Mouse (Mus musculus): ENCODE measurements around the gene Zfp346. TPM values are rescaled to one million over a fixed set of nuclear protein-coding genes. Genes with fewer than 3 reads are reported as not detected.

Zfp346 gene
- total and polyA plus RNA-seq, 2 experiments from 2014 or later: 20.5 to 32.8 TPM

GRCm38 (mm10) chr13:55183382-55183781 is 78.3 kb downstream of the Zfp346 start:
- WGBS: 85% methylated on average over 6 of the region's 6 CpGs
- DNase-seq (no peak), ATAC-seq (no peak)
- Histone ChIP-seq H3K4me1 (ENCODE audit: insufficient read depth) (no peaks in the 10 kb centered on the region), H3K27me3 (ENCODE audit: insufficient read depth, low read length) (no peaks in the 10 kb centered on the region), H3K27ac (ENCODE audit: low read depth, low read length) (no peak overlapping the region), H3K4me2 (ENCODE audit: low read depth) (no peak overlapping the region), H3K4me3 (ENCODE audit: low read depth, low read length) (no peak overlapping the region), H3K9ac (no peak overlapping the region), H3K9me3 (ENCODE audit: low read length) (no peaks in the 10 kb centered on the region), H3K36me3 (ENCODE audit: insufficient read depth) (no peaks in the 10 kb centered on the region)
- TF ChIP-seq CTCF (IDR thresholded peaks at IDR 0.05; ENCODE audit: low read depth): no peak

Other genes with a start within 250 kb of the Zfp346 start
- gene Unc5a, start 155.9 kb upstream of the Zfp346 start, total RNA-seq (2014; rRNA removed): 27.5 and 46.1 TPM in 2 replicates
- gene Unc5a, start 155.9 kb upstream of the Zfp346 start, polyA plus RNA-seq (2015; fragmentation: Nextera tagmentation; extraction: Ambion mirVana): 19.8 and 22.5 TPM in 2 replicates
- 0.76 and 1.4 TPM in 2 replicates for gene Hk3, start 83.9 kb upstream of the Zfp346 start, total RNA-seq (2014; rRNA removed)
- gene Hk3, start 83.9 kb upstream of the Zfp346 start, polyA plus RNA-seq (2015; fragmentation: Nextera tagmentation; extraction: Ambion mirVana): 0.48 and 0.65 TPM in 2 replicates
- gene Uimc1, start 5.0 kb upstream of the Zfp346 start, total RNA-seq (2014; rRNA removed): 12.6 and 13.2 TPM in 2 replicates
- 12.2 and 13.3 TPM in 2 replicates for gene Uimc1, start 5.0 kb upstream of the Zfp346 start, polyA plus RNA-seq (2015; fragmentation: Nextera tagmentation; extraction: Ambion mirVana)
- not detected in 2 replicates for gene Gm17617, start 28.2 kb downstream of the Zfp346 start, total RNA-seq (2014; rRNA removed)
- gene Gm17617, start 28.2 kb downstream of the Zfp346 start, polyA plus RNA-seq (2015; fragmentation: Nextera tagmentation; extraction: Ambion mirVana): not detected in 2 replicates
- gene Fgfr4, start 47.3 kb downstream of the Zfp346 start, total RNA-seq (2014; rRNA removed): 0.08 and 0.19 TPM in 2 replicates
- gene Fgfr4, start 47.3 kb downstream of the Zfp346 start, polyA plus RNA-seq (2015; fragmentation: Nextera tagmentation; extraction: Ambion mirVana): 0.33 and 0.40 TPM in 2 replicates
- gene Nsd1, start 104.5 kb downstream of the Zfp346 start, total RNA-seq (2014; rRNA removed): 81.2 and 104 TPM in 2 replicates
- 37.5 and 48.2 TPM in 2 replicates for gene Nsd1, start 104.5 kb downstream of the Zfp346 start, polyA plus RNA-seq (2015; fragmentation: Nextera tagmentation; extraction: Ambion mirVana)
- 159 and 187 TPM in 2 replicates for gene Prelid1, start 215.2 kb downstream of the Zfp346 start, total RNA-seq (2014; rRNA removed)
- gene Prelid1, start 215.2 kb downstream of the Zfp346 start, polyA plus RNA-seq (2015; fragmentation: Nextera tagmentation; extraction: Ambion mirVana): 313 and 316 TPM in 2 replicates
- gene Rab24, start 216.6 kb downstream of the Zfp346 start, total RNA-seq (2014; rRNA removed): 67.3 and 77.4 TPM in 2 replicates
- 92.3 and 99.4 TPM in 2 replicates for gene Rab24, start 216.6 kb downstream of the Zfp346 start, polyA plus RNA-seq (2015; fragmentation: Nextera tagmentation; extraction: Ambion mirVana)
- 10.1 and 10.5 TPM in 2 replicates for gene Mxd3, start 224.5 kb downstream of the Zfp346 start, total RNA-seq (2014; rRNA removed)
- gene Mxd3, start 224.5 kb downstream of the Zfp346 start, polyA plus RNA-seq (2015; fragmentation: Nextera tagmentation; extraction: Ambion mirVana): 7.3 and 9.4 TPM in 2 replicates

Data from forebrain, postnatal 0 days (tissue).